Mouse (Mus musculus) neural tube, embryonic 15.5 days (tissue): ENCODE measurements around the gene Mep1a. TPM values are rescaled to one million over a fixed set of nuclear protein-coding genes. Genes with fewer than 3 reads are reported as not detected.
A peak's percentile ranks its signal among the peaks of the same experiment; 100 is the strongest.

Source experiments
- ATAC-seq: fragments of 200-750 bp; cut with Nextera tagmentation; 2 replicates; pipeline ENCODE4 v1.8.0; 2017; ENCODE audit warnings: mild to moderate bottlenecking, moderate TSS enrichment, moderate library complexity; ENCODE audit not compliant: low FRiP score
- H3K27ac ChIP-seq: fragments of 300-500 bp; sonication (generic); replicated peaks from 2 replicates; pipeline ENCODE4 v1.5.1; 2015; ENCODE audit warnings: mild to moderate bottlenecking, inconsistent platforms
- H3K27me3 ChIP-seq: fragments of 300-500 bp; sonication (generic); replicated peaks from 2 replicates; pipeline ENCODE4 v1.6.1; 2015; ENCODE audit warnings: inconsistent platforms
- H3K36me3 ChIP-seq: fragments of 300-500 bp; sonication (generic); 2 replicates; pipeline ENCODE4 v1.6.1; 2015; ENCODE audit warnings: inconsistent platforms
- H3K4me1 ChIP-seq: fragments of 300-500 bp; sonication (generic); 2 replicates; pipeline ENCODE4 v1.6.1; 2015; ENCODE audit warnings: inconsistent platforms
- H3K4me2 ChIP-seq: fragments of 300-500 bp; sonication (generic); 2 replicates; pipeline ENCODE4 v1.6.1; 2015; ENCODE audit warnings: inconsistent platforms, mild to moderate bottlenecking, moderate library complexity
- H3K4me3 ChIP-seq: fragments of 300-500 bp; sonication (generic); replicated peaks from 2 replicates; pipeline ENCODE4 v1.5.1; 2015; ENCODE audit warnings: mild to moderate bottlenecking, inconsistent platforms
- H3K9ac ChIP-seq: fragments of 300-500 bp; sonication (generic); replicated peaks from 2 replicates; pipeline ENCODE4 v1.6.1; 2015; ENCODE audit warnings: mild to moderate bottlenecking, inconsistent platforms
- H3K9me3 ChIP-seq: fragments of 300-500 bp; sonication (generic); replicated peaks from 2 replicates; pipeline ENCODE4 v1.6.1; 2016; ENCODE audit warnings: inconsistent platforms
- whole genome bisulfite sequencing: fragments of 180-500 bp; shearing (Covaris S2); methylation state at CpG from one replicate; pipeline ENCODE4 v1.1.7; 2015; ENCODE audit warnings: mixed read lengths; 5-methylcytosine and 5-hydroxymethylcytosine counted together
- polyA plus RNA-seq: library from polyadenylated mRNA; unstranded; fragments of >200 nt; fragmentation: Nextera tagmentation; extraction: Ambion mirVana; gene quantifications from 2 replicates; pipeline ENCODE4 v1.2.1, GENCODE M21; 2015

The Mep1a gene
- polyA plus RNA-seq, 1 experiment from 2014 or later = 0.06 TPM

DNA sequence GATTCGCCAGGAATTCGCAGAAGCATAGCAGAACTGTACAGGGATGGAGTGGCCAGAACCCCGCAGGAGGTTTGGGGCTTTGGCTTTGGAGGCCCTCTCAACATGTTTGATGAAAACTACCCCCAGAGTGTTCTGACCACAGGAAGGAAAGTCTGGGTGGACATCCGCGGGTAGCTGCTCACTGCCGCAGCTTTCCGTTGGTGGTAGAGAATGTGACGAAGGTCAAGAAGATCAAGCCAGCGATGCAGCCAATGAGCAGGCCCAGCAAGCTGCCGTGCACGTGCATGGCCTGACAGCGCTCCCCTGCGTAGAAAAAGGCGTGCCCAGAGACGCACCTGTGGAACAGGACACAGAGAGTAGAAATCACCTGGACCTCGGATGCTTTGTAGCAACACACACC, 27.8 kb downstream of the Mep1a start:
- no peak for ATAC-seq
- no peak overlapping the region for H3K4me2 ChIP-seq
- WGBS = 90% methylated on average over 16 of the region's 16 CpGs
- H3K9me3 ChIP-seq = no peaks in the 10 kb centered on the region
- no peaks in the 10 kb centered on the region for H3K27me3 ChIP-seq
- no peak overlapping the region for H3K9ac ChIP-seq
- H3K36me3 ChIP-seq = no peaks in the 10 kb centered on the region
- no peak overlapping the region for H3K27ac ChIP-seq
- H3K4me3 ChIP-seq = no peak overlapping the region
- H3K4me1 ChIP-seq = no peaks in the 10 kb centered on the region

DNA sequence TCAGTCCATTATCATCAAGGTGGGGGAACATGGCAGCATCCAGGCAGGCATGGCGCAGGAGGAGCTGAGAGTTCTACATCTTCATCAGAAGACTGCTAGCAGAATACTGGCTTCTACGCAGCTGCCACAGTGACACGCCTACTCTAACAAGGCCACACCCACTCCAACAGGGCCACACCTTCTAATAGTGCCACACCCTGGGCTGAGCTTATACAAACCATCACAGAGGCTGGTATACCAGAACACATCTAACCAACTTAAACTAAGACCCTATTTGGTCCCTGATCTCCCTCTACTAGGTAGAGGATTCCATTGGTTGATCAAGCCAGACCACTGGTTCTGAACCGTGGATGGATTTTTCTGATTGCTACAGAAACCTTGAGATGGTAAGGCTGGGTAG, 30.1 kb downstream of the Mep1a start:
- Histone ChIP-seq H3K9me3 (no peaks in the 10 kb centered on the region), H3K27ac (no peak overlapping the region), H3K4me2 (no peak overlapping the region), H3K36me3 (no peaks in the 10 kb centered on the region), H3K27me3 (no peaks in the 10 kb centered on the region), H3K4me3 (no peak overlapping the region), H3K4me1 (no peaks in the 10 kb centered on the region), H3K9ac (no peak overlapping the region)
- no peak for ATAC-seq
- 88% methylated on average over 4 of the region's 4 CpGs for WGBS

DNA sequence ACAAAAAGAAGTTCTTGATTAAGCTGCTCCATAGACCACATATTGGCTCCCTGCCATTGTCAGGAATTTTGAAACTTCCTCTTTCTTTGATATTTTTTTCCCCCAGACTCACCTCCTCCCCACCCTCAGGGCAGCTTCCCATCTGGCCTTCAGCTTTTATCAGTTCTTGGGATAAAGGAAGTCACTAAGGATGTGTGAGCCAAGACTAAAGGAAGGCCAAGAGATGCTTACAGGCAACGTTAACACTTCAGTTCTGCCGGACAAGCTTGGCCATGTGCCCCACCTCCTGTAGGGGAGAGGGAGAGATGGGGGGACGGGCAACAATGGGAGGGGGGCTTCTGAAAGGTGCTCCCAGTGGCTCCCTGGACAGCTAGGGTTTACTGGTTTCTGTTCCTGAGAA, 32.6 kb downstream of the Mep1a start:
- no peaks in the 10 kb centered on the region for H3K9me3 ChIP-seq
- no peaks in the 10 kb centered on the region for H3K27me3 ChIP-seq
- no peak for ATAC-seq
- WGBS = 59% methylated on average over 3 of the region's 3 CpGs
- no peak overlapping the region for H3K4me2 ChIP-seq
- H3K4me3 ChIP-seq = no peak overlapping the region
- H3K27ac ChIP-seq = no peak overlapping the region
- no peaks in the 10 kb centered on the region for H3K4me1 ChIP-seq
- no peak overlapping the region for H3K9ac ChIP-seq
- no peaks in the 10 kb centered on the region for H3K36me3 ChIP-seq

DNA sequence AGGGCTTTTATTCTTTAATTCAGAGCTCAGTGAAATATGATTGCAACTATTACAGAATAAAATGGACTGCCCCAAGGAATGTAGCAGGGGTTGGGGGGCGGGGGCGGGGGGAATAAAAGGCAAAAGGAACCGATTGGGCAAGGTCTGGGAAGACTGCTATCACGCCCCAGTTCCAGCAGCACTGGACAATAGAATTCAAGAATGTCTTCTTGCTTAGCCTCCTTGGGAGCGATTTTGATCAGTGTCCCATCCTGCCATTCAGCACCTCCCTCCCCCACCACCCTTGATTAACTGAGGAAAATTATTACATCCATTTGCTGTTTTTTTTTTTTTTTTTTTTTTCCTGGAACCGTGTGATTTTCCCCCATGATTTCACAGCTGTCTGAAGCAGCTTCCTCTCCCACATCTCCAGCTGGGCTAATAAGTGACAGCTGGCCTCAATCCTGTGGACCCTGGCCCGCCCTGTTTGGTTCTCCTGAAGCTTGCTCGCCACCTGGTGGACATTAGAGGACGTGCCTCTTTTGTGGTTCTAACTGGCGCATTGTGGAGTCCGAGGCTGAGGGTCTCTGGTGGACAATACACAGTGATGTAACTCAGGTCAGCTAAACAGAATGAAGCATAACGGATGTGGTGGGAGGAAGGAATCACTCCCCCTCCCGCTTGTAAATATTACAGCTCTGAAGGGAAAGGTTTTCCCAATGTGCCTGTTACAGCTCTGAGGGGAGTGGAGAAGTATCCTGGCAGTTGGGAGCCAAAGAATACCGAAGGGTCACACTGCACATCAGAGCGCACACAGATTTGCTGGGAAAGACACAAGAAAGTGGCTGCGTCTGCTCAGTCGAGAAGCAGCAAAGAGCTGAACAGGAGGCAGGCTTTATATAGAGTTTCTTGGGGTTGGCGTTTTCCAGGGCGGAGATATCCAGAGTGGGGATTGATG, 42.1 kb downstream of the Mep1a start:
- Histone ChIP-seq H3K36me3 (no peaks in the 10 kb centered on the region), H3K27ac (0 out of 2 replicates have a peak overlapping the region, but pooled peaks have one; percentile 41), H3K27me3 (no peaks in the 10 kb centered on the region), H3K9ac (no peak overlapping the region), H3K4me3 (no peak overlapping the region), H3K9me3 (no peaks in the 10 kb centered on the region), H3K4me2 (peak overlapping the region; percentile 38), H3K4me1 (peaks cover 15% of the 10 kb centered on the region)
- ATAC-seq = peak; percentile 94
- 32% methylated on average over 19 of the region's 19 CpGs for WGBS

DNA sequence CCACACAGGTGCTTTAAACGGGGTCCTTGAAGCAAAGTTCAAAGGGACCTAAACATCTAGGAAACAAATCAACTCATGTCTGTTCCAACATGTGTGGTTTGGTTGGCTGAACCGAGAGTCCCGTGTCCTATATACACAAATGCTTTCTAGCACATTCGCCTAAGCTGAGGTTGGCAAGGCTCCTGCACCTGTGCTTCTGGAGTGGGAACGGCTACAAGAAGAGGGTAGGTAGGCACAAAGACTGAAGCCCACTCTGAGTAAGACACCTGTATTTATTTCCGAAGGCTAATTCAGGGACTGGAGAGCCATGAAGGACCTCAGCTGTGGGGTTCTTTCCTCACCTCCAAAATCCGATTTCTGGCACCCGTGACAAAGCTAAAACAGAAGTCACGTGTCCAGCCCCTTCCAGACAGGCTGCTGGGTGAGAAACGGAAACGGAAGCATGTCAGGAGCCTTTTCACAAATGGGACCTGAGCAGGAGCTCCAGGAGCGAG, 42.8 kb downstream of the Mep1a start:
- H3K4me1 ChIP-seq = peaks cover 15% of the 10 kb centered on the region
- no peaks in the 10 kb centered on the region for H3K36me3 ChIP-seq
- no peak overlapping the region for H3K4me3 ChIP-seq
- H3K9ac ChIP-seq = no peak overlapping the region
- peak overlapping the region; percentile 13; the same call in 1 of the 2 replicates for H3K4me2 ChIP-seq
- ATAC-seq = peak; percentile 34; the same call in 1 of the 2 replicates
- no peaks in the 10 kb centered on the region for H3K9me3 ChIP-seq
- no peak overlapping the region for H3K27ac ChIP-seq
- WGBS = 72% methylated on average over 12 of the region's 12 CpGs
- H3K27me3 ChIP-seq = no peaks in the 10 kb centered on the region

DNA sequence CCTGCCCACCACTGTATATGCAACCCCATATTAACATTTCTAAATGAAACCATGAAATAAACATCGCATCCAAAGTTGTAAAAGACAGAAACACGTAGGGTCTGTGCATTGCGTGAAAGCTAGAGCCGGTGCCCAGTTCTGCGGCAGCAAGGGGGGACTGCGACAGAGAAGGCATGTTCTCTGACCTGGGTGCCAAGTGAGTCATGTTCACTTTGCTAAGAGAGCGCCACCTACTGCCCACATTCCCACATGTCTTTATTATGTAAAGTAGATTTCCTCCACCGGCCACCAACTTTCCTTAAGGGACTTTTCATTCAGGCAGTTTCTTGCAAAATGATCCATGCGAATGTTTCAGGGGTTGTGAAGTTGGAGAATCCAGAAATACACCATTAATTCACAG, 44.0 kb downstream of the Mep1a start:
- H3K4me2 ChIP-seq = peak overlapping the region; percentile 27; the same call in 1 of the 2 replicates
- ATAC-seq = no peak; the same call in 1 of the 2 replicates

DNA sequence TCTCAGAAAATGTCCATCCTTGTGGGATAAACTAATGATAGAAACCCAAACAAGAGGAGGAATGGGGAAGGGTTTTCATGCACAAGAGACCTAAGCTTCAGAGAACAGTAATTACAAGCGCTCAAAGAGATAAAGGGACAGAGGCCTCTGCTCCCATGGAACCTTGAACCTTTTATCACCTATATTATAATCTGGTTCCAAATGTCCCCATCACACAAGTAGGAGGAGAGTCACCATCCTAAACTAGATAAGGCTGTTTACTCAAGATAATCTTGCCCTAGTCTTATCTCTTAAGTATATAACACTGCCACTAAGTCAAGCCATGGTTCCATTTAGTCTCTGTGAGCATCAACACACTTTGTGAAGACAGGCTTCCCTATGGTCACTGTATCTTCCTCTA, 51.4 kb downstream of the Mep1a start:
- Histone ChIP-seq H3K4me2 (no peak overlapping the region), H3K36me3 (no peaks in the 10 kb centered on the region), H3K9me3 (no peaks in the 10 kb centered on the region), H3K4me1 (no peaks in the 10 kb centered on the region), H3K27ac (no peak overlapping the region), H3K9ac (no peak overlapping the region), H3K27me3 (no peaks in the 10 kb centered on the region), H3K4me3 (no peak overlapping the region)
- 97% methylated on average over 1 of the region's 1 CpGs for WGBS
- no peak for ATAC-seq

More for the DNA sequence above, 44.0 kb downstream of the Mep1a start:
- H3K4me3 ChIP-seq = no peak overlapping the region
- H3K27ac ChIP-seq = no peak overlapping the region
- H3K27me3 ChIP-seq = no peaks in the 10 kb centered on the region
- 12% methylated on average over 9 of the region's 9 CpGs for WGBS
- no peaks in the 10 kb centered on the region for H3K36me3 ChIP-seq
- H3K9me3 ChIP-seq = no peaks in the 10 kb centered on the region
- H3K9ac ChIP-seq = no peak overlapping the region
- peaks cover 15% of the 10 kb centered on the region for H3K4me1 ChIP-seq

DNA sequence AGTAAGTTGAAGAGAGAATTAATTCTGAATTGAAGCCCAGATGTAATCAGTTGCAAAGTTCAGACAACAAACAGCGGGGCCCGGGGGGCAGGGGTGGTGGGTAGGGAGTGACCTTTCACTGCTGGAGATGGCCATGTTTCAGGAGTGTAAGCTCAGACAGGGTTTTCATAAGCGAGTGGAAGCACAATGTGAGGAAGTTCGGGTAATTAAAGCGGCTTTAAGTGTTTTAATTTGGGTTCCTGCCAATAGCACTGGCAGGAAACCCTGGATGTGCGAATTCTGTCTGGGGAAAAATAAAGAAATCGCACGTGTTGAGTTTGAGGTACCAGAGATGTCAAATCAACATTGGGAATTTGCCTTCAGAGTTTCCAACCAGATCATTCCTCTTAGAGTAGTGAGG, 68.1 kb downstream of the Mep1a start:
- Histone ChIP-seq H3K4me2 (no peak overlapping the region), H3K9me3 (no peaks in the 10 kb centered on the region), H3K27me3 (no peaks in the 10 kb centered on the region), H3K9ac (no peak overlapping the region), H3K4me1 (no peaks in the 10 kb centered on the region), H3K36me3 (no peaks in the 10 kb centered on the region), H3K4me3 (no peak overlapping the region), H3K27ac (no peak overlapping the region)
- 68% methylated on average over 8 of the region's 8 CpGs for WGBS
- ATAC-seq = no peak

DNA sequence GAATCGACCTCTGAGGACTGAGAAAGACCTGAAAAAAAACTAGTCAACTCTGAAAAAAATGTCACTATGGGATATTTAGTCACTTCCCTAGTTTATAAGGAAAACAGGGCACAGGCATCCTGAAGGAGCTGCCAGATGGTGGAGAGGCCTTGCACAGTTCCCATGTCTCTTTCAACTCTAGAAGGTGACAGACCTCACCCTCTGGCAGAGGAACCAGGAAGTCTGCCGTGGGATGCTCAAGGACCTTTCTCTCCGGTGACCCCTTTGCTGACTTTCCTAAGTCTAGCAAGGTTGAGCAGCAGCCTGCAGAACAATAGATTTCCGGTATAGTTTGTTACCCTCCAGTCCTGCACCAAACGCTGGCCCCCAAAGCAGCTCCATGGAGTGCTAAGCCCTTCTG, 70.9 kb downstream of the Mep1a start:
- H3K36me3 ChIP-seq = no peaks in the 10 kb centered on the region
- 77% methylated on average over 5 of the region's 5 CpGs for WGBS
- no peak overlapping the region for H3K4me2 ChIP-seq
- no peak for ATAC-seq
- H3K4me3 ChIP-seq = no peak overlapping the region
- H3K4me1 ChIP-seq = no peaks in the 10 kb centered on the region
- H3K9ac ChIP-seq = no peak overlapping the region
- H3K9me3 ChIP-seq = no peaks in the 10 kb centered on the region
- H3K27ac ChIP-seq = no peak overlapping the region
- no peaks in the 10 kb centered on the region for H3K27me3 ChIP-seq

Other genes starting within 250 kb of the Mep1a start
- not detected in 2 replicates for gene Adgrf1, start 232.5 kb downstream of the Mep1a start, polyA plus RNA-seq
- gene Adgrf5, start 142.4 kb downstream of the Mep1a start, polyA plus RNA-seq = 7.3 and 9.4 TPM in 2 replicates
- gene Ankrd66, start 40.8 kb upstream of the Mep1a start, polyA plus RNA-seq = 0.32 and 0.42 TPM in 2 replicates
- 66.6 and 72.6 TPM in 2 replicates for gene Pla2g7, start 65.3 kb upstream of the Mep1a start, polyA plus RNA-seq
- 0.55 and 0.81 TPM in 2 replicates for gene Tdrd6, start 127.5 kb upstream of the Mep1a start, polyA plus RNA-seq
- gene Slc25a27, start 164.4 kb upstream of the Mep1a start, polyA plus RNA-seq = 87.0 and 107 TPM in 2 replicates
- gene Cyp39a1, start 164.6 kb upstream of the Mep1a start, polyA plus RNA-seq = 8.7 and 11.5 TPM in 2 replicates